ENCODE assay signal across 9 mouse cellular contexts in genomic region chr10:68013137-68013536, GRCm38 (mm10). TPM values are rescaled to one million over a fixed set of nuclear protein-coding genes. Genes with fewer than 3 reads are reported as not detected.
DNase-seq lines count a peak whose midpoint lies in the region; ATAC-seq and TF ChIP-seq lines count a peak whose summit lies in the region.
"Had no signal": no experiment of that assay in that cellular context is flagged by ENCODE, and none has a peak within 500 bp of the region (broad histone marks: within the 10 kb centered on the region; RNA-seq: fewer than 3 reads in every experiment).

No protein-coding gene starts in this region.

- ATAC-seq in erythroid progenitor cell, adult 5-6 weeks (replicated peaks; ENCODE audit: low FRiP score, poor library complexity, severe bottlenecking), result peak; percentile 63; the same call in 1 of the 2 replicates

- peak; percentile 64 for DNase-seq in adrenal gland, postnatal 14 days
- no peak for DNase-seq in adrenal gland, adult 18-20 months (ENCODE audit: low spot score in 2 of 2)
- DNase-seq in left cerebral cortex, adult 2 months (ENCODE audit: extremely low spot score in 1 of 2, low spot score in 2 of 2), result no peak
- DNase-seq in left cerebral cortex, postnatal 4 days, result no peak
- peak; percentile 40 for DNase-seq in mesoderm, embryonic 11.5 days (ENCODE audit: low read depth, low spot score)
- peak; percentile 42 to 52 for DNase-seq in thymus, postnatal 36 days
- no peak for DNase-seq in Muller cell, postnatal 12 days (ENCODE audit: inconsistent ontology term)

- peak; percentile 67 for TF ChIP-seq CTCF in left cerebral cortex, adult 2 months (IDR thresholded peaks at IDR 0.05)

- no peak overlapping the region for H3K27ac ChIP-seq in left cerebral cortex, adult 2 months

- H3K4me3 ChIP-seq in left cerebral cortex, adult 2 months, result no peak overlapping the region
- H3K4me3 ChIP-seq: myocyte had no signal

- intact Hi-C loops in left cerebral cortex, adult 2 months (cut with DNase I), result no loop called here
- intact Hi-C loops in left cerebral cortex, postnatal 4 days (cut with DNase I), result no loop called here

RNA-seq across cellular contexts. Expression of gene Rtkn2, which starts 33.8 kb away (rescaled TPM):
- 0.89 and 1.2 TPM in 2 replicates for total RNA-seq in adrenal gland, postnatal 14 days (2021)
- under 1 TPM; 0.13 to 0.27 TPM for total RNA-seq in adrenal gland, adult 18-20 months (2021)
- 1 to 10 TPM; 4.0 to 5.3 TPM for total RNA-seq in left cerebral cortex, adult 2 months (2021)
- total RNA-seq in left cerebral cortex, postnatal 4 days (2021), result 1 to 10 TPM; 5.8 to 6.0 TPM
- 1.4 TPM in 1 of 2 replicates, not detected in the other for total RNA-seq in erythroid progenitor cell, adult 5-6 weeks (2015; ENCODE audit: low replicate concordance)
- 2.7 and 4.1 TPM in 2 replicates for total RNA-seq in erythroid progenitor cell, adult 5-6 weeks (2017; ENCODE audit: low replicate concordance)

Comparison
In these comparisons a context has a peak if more than half of its experiments do, and no peak if none do; other contexts are left out.
1. DNase-seq: peak in adrenal gland, postnatal 14 days (single experiment), mesoderm, embryonic 11.5 days (single experiment) and thymus, postnatal 36 days (2 of 2); none in adrenal gland, adult 18-20 months (0 of 2), left cerebral cortex, adult 2 months (0 of 2), left cerebral cortex, postnatal 4 days (single experiment) and Muller cell, postnatal 12 days (single experiment).